Mouse (Mus musculus) urinary bladder, postnatal 4 days (tissue): ENCODE results near the gene Cdk6.
"Not testable (repeated sequence)": the region's sequence is repeated elsewhere in the genome, so short reads cannot be mapped to it uniquely, and the experiment has no call there.

ENCODE experiments used
- DNase-seq, 2 experiments: peaks; one replicate each; pipeline ENCODE4 v3.0.0; 2021 to 2022; ENCODE audit warnings: low spot score in 2 of 2

Cdk6 gene

GRCm38 (mm10) chr5:3433131-3433700 is 91.9 kb downstream of the Cdk6 start:
- DNase-seq: not testable (repeated sequence)

GRCm38 (mm10) chr5:3434105-3434504 is 92.8 kb downstream of the Cdk6 start:
- not testable (repeated sequence) for DNase-seq

DNA sequence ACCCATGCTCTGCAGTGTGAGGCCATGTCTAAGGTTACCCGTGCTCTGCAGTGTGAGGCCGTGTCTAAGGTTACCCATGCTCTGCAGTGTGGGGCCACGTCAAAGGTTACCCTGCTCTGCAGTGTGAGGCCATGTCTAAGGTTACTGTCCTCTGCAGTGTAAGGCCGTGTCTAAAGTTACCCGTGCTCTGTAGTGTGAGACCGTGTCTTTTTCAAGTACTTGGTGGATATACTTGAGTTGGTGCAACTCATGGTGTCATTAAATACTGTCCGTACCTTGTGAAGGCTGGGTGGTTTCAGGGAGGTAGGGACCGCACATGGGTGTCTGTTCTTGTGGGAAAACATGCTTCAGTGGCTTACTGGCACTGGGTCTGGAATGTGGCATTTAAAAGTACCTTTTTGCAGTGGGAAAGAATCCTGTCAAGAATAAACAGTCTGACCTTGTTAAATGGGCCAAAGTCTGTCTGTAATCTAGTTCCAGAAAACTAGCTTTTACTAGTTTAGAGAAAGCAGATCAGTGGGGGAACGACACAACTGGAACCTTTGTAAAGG is 97.2 kb downstream of the Cdk6 start:
- not testable (repeated sequence) for DNase-seq

GRCm38 (mm10) chr5:3439386-3439785 is 98.1 kb downstream of the Cdk6 start:
- DNase-seq: not testable (repeated sequence)

DNA sequence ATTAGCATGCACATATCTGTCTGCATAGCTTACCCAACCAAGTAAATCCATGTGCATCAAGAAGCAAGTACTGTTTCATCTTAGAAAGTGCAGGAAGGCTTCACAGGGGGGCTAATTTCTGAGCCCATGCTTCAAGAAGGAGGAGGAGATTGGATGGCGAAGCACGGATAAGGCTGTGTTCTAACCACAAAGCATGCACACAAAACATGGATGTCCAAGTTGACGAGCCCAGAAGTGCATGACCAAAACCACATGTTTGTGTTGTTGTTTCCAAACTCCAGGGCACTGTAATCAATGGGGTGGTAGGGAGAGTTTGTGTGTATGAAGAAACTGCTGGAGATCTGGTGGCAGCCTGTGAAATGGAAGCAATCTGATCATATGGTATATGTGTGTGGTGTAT is 101.2 kb downstream of the Cdk6 start:
- DNase-seq: not testable (repeated sequence)

- not testable (repeated sequence) for DNase-seq
These were observed 109.9 kb downstream of the Cdk6 start for GRCm38 (mm10) chr5:3451233-3451632.

DNA sequence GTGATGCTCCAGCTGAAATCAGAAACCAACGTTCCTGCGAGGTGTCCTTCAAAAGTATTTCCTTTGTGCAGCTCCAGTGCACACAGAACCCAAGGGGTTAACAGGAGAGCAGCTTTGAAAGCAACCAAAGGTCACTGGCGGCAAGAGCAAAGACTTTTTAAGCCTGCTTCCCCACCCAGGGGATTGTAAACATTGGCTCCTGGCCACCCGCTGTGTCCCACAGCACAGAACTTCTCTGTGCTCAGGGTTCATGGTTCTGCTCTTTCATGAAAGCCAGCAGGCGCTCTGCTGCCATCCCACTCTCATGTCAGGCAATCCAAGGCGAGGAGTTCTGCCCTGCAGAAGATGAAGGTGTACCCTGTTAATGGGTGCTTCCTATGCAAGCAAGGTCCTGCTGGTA is 112.7 kb downstream of the Cdk6 start:
- DNase-seq: not testable (repeated sequence)

GRCm38 (mm10) chr5:3460907-3461306 is 119.6 kb downstream of the Cdk6 start:
- DNase-seq: no peak

- no peak for DNase-seq
These were observed 120.1 kb downstream of the Cdk6 start for GRCm38 (mm10) chr5:3461401-3461800.

DNA sequence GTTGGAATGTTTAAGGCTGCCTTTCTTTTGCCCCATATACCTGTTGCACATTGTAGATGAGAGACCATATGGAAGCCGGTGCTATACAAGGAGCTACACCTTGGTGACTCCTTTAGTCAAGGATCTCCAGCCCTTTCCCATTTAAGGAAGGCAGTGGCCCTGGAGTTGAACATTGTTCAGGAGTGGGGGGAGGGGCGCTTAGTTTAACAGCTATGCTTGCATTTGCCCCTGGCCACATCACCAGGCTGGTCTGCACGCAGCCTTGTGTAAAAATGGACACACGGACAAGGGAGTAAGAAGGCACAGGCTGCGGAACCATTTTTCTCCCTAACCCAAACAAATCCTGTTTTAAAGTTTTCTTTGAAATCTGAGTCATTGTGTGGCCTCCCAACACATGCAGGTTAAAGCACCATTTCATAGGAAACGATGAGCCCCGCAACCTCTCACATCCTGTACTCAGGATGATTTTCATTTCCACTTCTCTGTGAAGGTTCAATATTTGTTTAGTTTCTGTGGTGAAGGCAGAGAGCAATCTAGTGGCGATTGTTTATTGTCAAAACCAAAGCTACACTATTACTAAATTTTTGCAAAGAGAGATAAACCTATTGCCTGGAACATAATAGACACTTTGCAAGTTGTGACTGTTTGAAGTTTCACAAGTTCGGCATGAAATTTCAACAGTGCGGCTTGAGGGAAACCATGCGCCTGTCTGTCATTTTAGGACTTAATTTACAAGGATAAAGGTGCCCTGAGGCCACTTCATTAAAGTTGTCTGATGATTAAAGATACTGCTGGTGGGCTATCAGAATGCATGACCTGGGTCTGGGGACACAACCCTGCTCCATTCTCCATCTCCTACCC is 121.8 kb downstream of the Cdk6 start:
- no peak for DNase-seq

GRCm38 (mm10) chr5:3463758-3464157 is 122.5 kb downstream of the Cdk6 start:
- DNase-seq: no peak

DNA sequence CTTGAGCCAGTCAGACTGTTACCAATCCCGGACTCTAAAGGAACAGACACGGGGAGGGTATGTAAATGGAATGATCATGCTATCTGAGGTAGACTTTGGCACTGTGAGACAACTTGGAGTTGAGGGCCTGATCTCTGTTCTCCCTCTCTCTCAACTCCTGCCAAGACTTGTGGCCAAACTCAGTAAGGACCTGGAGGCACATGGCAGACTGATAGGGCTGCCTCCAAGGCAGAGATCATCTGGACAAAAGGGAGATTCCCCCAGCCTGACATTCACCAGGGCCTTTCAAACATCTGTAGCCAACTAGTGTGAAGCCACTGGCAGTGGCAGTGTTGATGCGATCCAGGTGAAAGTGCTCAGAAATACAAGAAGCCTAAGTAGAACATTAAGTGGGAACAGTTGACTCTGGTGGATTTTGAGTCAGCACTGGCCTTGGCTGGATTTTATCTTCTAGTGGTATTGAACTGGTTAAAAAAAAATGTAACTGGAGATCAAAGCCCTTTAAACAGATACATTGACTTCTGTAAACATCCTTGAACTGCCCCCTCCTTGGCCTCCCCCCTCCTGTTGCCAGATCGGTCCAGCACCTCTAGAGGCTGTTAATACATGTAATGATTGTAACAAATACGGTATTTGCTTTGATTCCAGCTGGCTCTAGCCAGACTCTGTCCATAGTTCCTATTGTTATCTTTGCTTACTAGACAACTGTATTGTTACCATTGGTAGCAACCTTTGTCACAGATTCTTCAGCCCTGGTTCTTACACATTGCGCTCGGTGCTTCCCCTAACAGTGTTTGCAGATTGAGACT is 125.0 kb downstream of the Cdk6 start:
- no peak for DNase-seq

- DNase-seq: no peak
These were observed 129.6 kb downstream of the Cdk6 start for GRCm38 (mm10) chr5:3470866-3471265.

DNA sequence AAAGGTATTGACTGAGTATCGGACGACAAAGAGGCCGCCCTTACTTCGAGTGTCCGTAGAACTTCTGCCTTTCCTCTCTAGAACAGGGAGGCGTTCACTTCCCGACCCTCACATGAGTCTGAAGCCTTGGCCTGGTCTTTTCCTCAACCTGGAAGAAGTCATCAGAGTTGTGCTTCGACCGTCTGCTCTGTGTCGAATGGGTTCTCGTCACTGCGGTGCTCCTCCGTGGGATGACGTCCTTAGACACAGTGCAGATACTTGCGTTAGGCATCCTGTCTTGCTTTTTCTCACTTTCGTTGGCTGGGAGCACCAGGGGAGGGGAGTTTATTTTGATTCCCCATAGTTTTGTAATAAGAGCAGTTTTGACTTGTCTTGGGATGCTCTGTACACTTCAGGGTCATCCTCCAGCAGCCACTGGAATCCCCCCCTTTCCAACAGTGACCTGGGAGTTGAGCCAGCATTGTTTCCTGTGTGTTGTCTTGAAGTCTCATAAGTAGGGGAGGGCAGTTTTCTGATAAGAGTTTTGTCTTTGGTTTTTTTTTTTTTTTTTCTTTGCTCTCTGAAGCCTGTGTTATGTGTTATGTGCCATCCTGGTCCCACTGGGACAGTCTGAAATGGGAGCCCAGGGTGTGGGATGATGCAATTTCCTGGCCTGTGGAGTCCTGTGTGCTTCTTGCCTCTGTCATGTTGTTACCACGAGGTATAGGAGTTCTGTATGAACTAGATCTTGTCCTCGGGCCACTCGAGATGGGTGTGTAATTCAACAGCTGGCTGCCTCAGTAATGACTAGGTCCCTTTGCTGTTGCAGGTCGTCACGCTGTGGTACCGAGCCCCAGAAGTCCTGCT is 131.2 kb downstream of the Cdk6 start:
- DNase-seq: no peak

GRCm38 (mm10) chr5:3477711-3478110 is 136.4 kb downstream of the Cdk6 start:
- no peak for DNase-seq

DNA sequence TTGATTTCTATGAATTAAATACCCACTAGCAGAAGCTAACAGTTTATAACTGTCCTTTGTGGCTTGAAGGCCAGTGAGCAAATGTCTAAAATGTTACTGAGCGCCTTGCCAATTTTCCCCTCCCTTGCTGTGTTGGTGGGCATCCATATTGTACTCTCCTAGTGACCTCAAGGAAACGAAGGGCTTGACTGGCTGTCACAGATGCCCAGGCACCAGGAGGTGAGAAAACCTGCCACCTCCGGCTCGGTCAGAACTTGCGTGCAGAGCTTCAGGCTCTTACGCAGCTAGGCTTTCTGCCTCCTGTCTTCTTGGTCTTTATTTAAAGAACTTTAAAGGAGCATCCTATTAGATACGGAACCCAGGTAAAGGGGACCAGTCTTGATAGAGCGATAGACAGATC is 136.9 kb downstream of the Cdk6 start:
- DNase-seq: no peak

DNA sequence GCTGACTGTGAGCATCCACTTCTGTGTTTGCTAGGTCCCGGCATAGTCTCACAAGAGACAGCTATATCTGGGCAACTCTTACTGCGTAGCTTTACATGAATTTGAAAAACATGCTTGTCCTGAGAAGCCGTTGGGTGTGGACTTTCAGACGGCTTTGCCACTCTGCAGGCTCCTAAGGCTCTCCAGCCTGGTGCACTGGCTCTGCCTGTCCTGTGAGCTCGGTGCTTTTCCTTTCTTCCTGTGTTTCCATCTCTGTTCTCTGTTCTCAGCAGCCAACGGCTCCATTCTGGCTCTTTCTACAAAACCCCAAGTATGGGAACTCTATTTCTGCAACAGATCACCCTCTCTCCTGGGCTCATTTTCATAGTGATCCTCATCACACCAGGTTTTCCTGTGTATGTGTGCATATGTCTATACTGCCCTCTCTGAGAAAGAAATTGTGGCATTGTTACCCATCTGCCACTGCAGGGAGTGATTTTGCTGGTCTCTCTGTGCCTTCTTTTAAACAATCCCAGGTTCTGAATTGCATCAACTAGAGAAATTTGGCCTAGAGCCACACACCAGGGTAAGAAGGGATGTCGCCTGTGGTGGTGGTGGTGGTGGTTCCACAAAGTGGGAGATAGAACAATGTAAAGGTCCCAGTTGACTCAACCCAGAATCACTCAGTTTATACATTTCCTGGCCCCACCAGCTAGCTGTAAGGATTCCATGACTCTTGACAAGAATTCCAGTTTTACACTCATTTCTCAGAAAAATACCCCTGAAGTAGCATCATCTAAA is 137.9 kb downstream of the Cdk6 start:
- no peak for DNase-seq

- DNase-seq: no peak
These were observed 139.5 kb downstream of the Cdk6 start for GRCm38 (mm10) chr5:3480637-3481395.

DNA sequence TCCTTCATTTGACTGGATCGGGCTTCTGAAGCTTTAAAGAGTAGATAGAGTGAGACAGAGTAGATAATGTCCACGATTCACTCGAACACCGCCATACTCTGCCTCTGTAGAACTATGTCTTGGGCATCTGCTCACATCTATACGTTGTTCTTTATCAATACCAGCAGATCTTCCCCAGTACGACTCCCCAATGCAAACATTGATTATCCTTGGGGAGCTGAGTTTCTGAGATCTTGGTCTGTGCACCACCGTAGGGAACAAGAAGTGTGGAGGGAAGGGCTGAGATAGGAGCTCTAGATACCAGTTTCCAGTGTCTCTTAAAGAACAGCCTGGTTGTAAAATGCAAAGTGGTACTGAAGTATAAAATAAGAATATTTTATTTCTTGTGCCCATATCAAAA is 141.2 kb downstream of the Cdk6 start:
- DNase-seq: peak in 1 of 2 experiments; percentile 19
